Mouse (Mus musculus): ENCODE measurements around the gene Dtnbp1.

DNA sequence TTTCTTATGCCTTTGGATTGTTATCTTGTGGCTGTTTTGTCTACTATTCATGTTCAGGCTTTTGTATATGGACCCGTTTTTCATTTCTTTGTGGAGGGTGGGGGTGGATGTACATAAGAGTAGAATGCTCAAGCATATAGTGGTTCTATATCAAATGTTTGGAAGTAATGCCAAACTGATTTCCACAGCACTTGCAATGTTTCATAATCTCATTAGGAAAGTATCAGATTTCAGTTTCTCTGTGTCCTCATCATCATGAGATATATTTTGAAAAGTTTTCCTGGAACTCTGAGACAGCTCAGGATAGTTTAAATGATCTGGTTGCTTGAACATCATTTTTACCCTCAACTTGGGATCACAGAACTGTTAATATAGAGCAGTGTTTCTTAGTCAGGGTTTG lies 27.8 kb upstream of the Dtnbp1 start:
- TF ChIP-seq MYOG (IDR thresholded peaks at IDR 0.05; ENCODE audit: control insufficient read depth, extremely low read depth, insufficient read length) (no peak), CTCF (IDR thresholded peaks at IDR 0.05; ENCODE audit: control insufficient read depth, insufficient read depth, insufficient read length) (no peak), USF1 (IDR thresholded peaks at IDR 0.05; ENCODE audit: low read depth) (no peak), MAX (IDR thresholded peaks at IDR 0.05) (no peak)

Measured in C2C12 (cell line).